Comparison of ENCODE assay signal across 8 mouse cellular contexts in genomic region chr10:116950886-116951285, GRCm38 (mm10). TPM values are rescaled to one million over a fixed set of nuclear protein-coding genes. Genes with fewer than 3 reads are reported as not detected.
DNase-seq lines count a peak whose midpoint lies in the region; ATAC-seq and TF ChIP-seq lines count a peak whose summit lies in the region.

No protein-coding gene starts in this region.

- peak overlapping the region; percentile 58 for H3K4me2 ChIP-seq in lung, embryonic 16.5 days (ENCODE audit: low read depth, low read length)
- peak overlapping the region; percentile 62 for H3K4me2 ChIP-seq in embryonic facial prominence, embryonic 12.5 days (replicated peaks)
- peak overlapping the region; percentile 92 for H3K4me2 ChIP-seq in intestine, postnatal 0 days (replicated peaks; ENCODE audit: low read depth)
- H3K4me2 ChIP-seq in neural tube, embryonic 15.5 days, result peak overlapping the region; percentile 59

- H3K27me3 ChIP-seq in lung, embryonic 16.5 days (ENCODE audit: control insufficient read depth, insufficient read depth, low read depth, low read length), result no peaks in the 10 kb centered on the region
- H3K27me3 ChIP-seq in embryonic facial prominence, embryonic 12.5 days, result no peaks in the 10 kb centered on the region
- no peaks in the 10 kb centered on the region for H3K27me3 ChIP-seq in intestine, postnatal 0 days (replicated peaks; ENCODE audit: control insufficient read depth, insufficient read depth, low read length)
- no peaks in the 10 kb centered on the region for H3K27me3 ChIP-seq in neural tube, embryonic 15.5 days (replicated peaks)

- peaks cover 3% of the 10 kb centered on the region; the same call in 1 of the 2 replicates for H3K36me3 ChIP-seq in lung, embryonic 16.5 days (ENCODE audit: control insufficient read depth, insufficient read depth, low read length)
- H3K36me3 ChIP-seq in embryonic facial prominence, embryonic 12.5 days, result no peaks in the 10 kb centered on the region
- no peaks in the 10 kb centered on the region for H3K36me3 ChIP-seq in intestine, postnatal 0 days (ENCODE audit: control insufficient read depth, insufficient read depth)
- H3K36me3 ChIP-seq in neural tube, embryonic 15.5 days, result no peaks in the 10 kb centered on the region

- no peak for ATAC-seq in lung, embryonic 16.5 days (ENCODE audit: low read depth)
- ATAC-seq in embryonic facial prominence, embryonic 12.5 days (ENCODE audit: insufficient number of reproducible peaks, insufficient read depth, low FRiP score, low TSS enrichment), result no peak
- ATAC-seq in intestine, postnatal 0 days, result no peak
- no peak for ATAC-seq in neural tube, embryonic 15.5 days (ENCODE audit: low FRiP score)

- peaks cover 7% of the 10 kb centered on the region for H3K9me3 ChIP-seq in lung, embryonic 16.5 days (ENCODE audit: control insufficient read depth, low read length)
- no peaks in the 10 kb centered on the region for H3K9me3 ChIP-seq in embryonic facial prominence, embryonic 12.5 days
- H3K9me3 ChIP-seq in intestine, postnatal 0 days (ENCODE audit: control insufficient read depth), result peaks cover 4% of the 10 kb centered on the region; the same call in 1 of the 2 replicates
- 0 out of 2 replicates have a peak, but pooled peaks cover 2% of the 10 kb centered on the region for H3K9me3 ChIP-seq in neural tube, embryonic 15.5 days (replicated peaks)

- peaks cover 10% of the 10 kb centered on the region for H3K4me1 ChIP-seq in lung, embryonic 16.5 days (replicated peaks; ENCODE audit: control insufficient read depth, insufficient read depth, low read length)
- H3K4me1 ChIP-seq in embryonic facial prominence, embryonic 12.5 days, result peaks cover 6% of the 10 kb centered on the region
- no peaks in the 10 kb centered on the region for H3K4me1 ChIP-seq in intestine, postnatal 0 days (replicated peaks; ENCODE audit: control insufficient read depth, insufficient read depth, low read length)
- H3K4me1 ChIP-seq in neural tube, embryonic 15.5 days, result peaks cover 28% of the 10 kb centered on the region

- peak overlapping the region; percentile 77 for H3K4me3 ChIP-seq in lung, embryonic 16.5 days (ENCODE audit: low read length)
- H3K4me3 ChIP-seq in embryonic facial prominence, embryonic 12.5 days, result peak overlapping the region; percentile 80
- peak overlapping the region; percentile 83 for H3K4me3 ChIP-seq in intestine, postnatal 0 days (ENCODE audit: low read depth, low read length)
- peak overlapping the region; percentile 83 for H3K4me3 ChIP-seq in neural tube, embryonic 15.5 days (replicated peaks)

- no peak for TF ChIP-seq CTCF in intestine, postnatal 0 days (IDR thresholded peaks at IDR 0.05; ENCODE audit: low read depth)

- 25% methylated on average over 5 of the region's 5 CpGs for WGBS in lung, embryonic 16.5 days
- whole genome bisulfite sequencing in embryonic facial prominence, embryonic 12.5 days, result 25% methylated on average over 5 of the region's 5 CpGs
- WGBS in intestine, postnatal 0 days, result 17% methylated on average over 5 of the region's 5 CpGs
- 12% methylated on average over 5 of the region's 5 CpGs for WGBS in neural tube, embryonic 15.5 days

- no peak overlapping the region for H3K27ac ChIP-seq in lung, embryonic 16.5 days (ENCODE audit: low read length)
- H3K27ac ChIP-seq in embryonic facial prominence, embryonic 12.5 days, result no peak overlapping the region
- no peak overlapping the region for H3K27ac ChIP-seq in intestine, postnatal 0 days (ENCODE audit: low read depth, low read length)
- no peak overlapping the region for H3K27ac ChIP-seq in neural tube, embryonic 15.5 days (replicated peaks)

- DNase-seq in lung, adult 18-20 months, result no peak
- DNase-seq in adrenal gland, postnatal 4 days (ENCODE audit: low spot score in 2 of 2), result no peak
- no peak for DNase-seq in urinary bladder, postnatal 25 days (ENCODE audit: low spot score)
- DNase-seq in adrenal gland, postnatal 10 days, result no peak

- peak overlapping the region; percentile 44; the same call in 1 of the 2 replicates for H3K9ac ChIP-seq in lung, embryonic 16.5 days (ENCODE audit: low read length)
- H3K9ac ChIP-seq in embryonic facial prominence, embryonic 12.5 days, result no peak overlapping the region
- no peak overlapping the region for H3K9ac ChIP-seq in intestine, postnatal 0 days (ENCODE audit: low read depth, low read length)
- 0 out of 2 replicates have a peak overlapping the region, but pooled peaks have one; percentile 10 for H3K9ac ChIP-seq in neural tube, embryonic 15.5 days (replicated peaks)

RNA-seq across cellular contexts. Expression of gene Rab3ip, which starts 0.3 kb away (rescaled TPM):
- 31.6 and 33.8 TPM in 2 replicates for polyA plus RNA-seq in lung, embryonic 16.5 days (2015; fragmentation: Nextera tagmentation; extraction: Ambion mirVana)
- polyA plus RNA-seq in embryonic facial prominence, embryonic 12.5 days (2016; fragmentation: Nextera tagmentation; extraction: Ambion mirVana), result 36.8 TPM in 2 replicates
- 20.9 and 21.9 TPM in 2 replicates for polyA plus RNA-seq in intestine, postnatal 0 days (2015; fragmentation: Nextera tagmentation; extraction: Ambion mirVana)
- 49.3 and 54.6 TPM in 2 replicates for polyA plus RNA-seq in neural tube, embryonic 15.5 days (2015; fragmentation: Nextera tagmentation; extraction: Ambion mirVana)
- total RNA-seq in adrenal gland, postnatal 4 days (2021), result 10 to 100 TPM; 37.1 to 53.9 TPM
- total RNA-seq in adrenal gland, postnatal 10 days (2021), result 10 to 100 TPM; 41.3 to 49.3 TPM

RNA-seq across cellular contexts. Expression of gene Gm10271, which starts 21.5 kb away (rescaled TPM):
- not detected in 2 replicates for polyA plus RNA-seq in lung, embryonic 16.5 days (2015; fragmentation: Nextera tagmentation; extraction: Ambion mirVana)
- polyA plus RNA-seq in embryonic facial prominence, embryonic 12.5 days (2016; fragmentation: Nextera tagmentation; extraction: Ambion mirVana), result not detected in 2 replicates
- polyA plus RNA-seq in intestine, postnatal 0 days (2015; fragmentation: Nextera tagmentation; extraction: Ambion mirVana), result not detected in 2 replicates
- not detected in 2 replicates for polyA plus RNA-seq in neural tube, embryonic 15.5 days (2015; fragmentation: Nextera tagmentation; extraction: Ambion mirVana)
- total RNA-seq in adrenal gland, postnatal 4 days (2021), result not detected
- not detected for total RNA-seq in adrenal gland, postnatal 10 days (2021)

RNA-seq across cellular contexts. Expression of gene Best3, which starts 35.2 kb away (rescaled TPM):
- 0.15 and 0.21 TPM in 2 replicates for polyA plus RNA-seq in lung, embryonic 16.5 days (2015; fragmentation: Nextera tagmentation; extraction: Ambion mirVana)
- polyA plus RNA-seq in embryonic facial prominence, embryonic 12.5 days (2016; fragmentation: Nextera tagmentation; extraction: Ambion mirVana), result 0.56 and 0.59 TPM in 2 replicates
- not detected in 2 replicates for polyA plus RNA-seq in intestine, postnatal 0 days (2015; fragmentation: Nextera tagmentation; extraction: Ambion mirVana)
- polyA plus RNA-seq in neural tube, embryonic 15.5 days (2015; fragmentation: Nextera tagmentation; extraction: Ambion mirVana), result 0.10 and 0.14 TPM in 2 replicates
- total RNA-seq in adrenal gland, postnatal 4 days (2021), result under 1 TPM; 0.56 to 0.81 TPM
- under 1 TPM; 0.48 to 0.70 TPM for total RNA-seq in adrenal gland, postnatal 10 days (2021)

RNA-seq across cellular contexts. Expression of gene Myrfl, which starts 54.2 kb away (rescaled TPM):
- 0.08 TPM in 1 of 2 replicates, not detected in the other for polyA plus RNA-seq in lung, embryonic 16.5 days (2015; fragmentation: Nextera tagmentation; extraction: Ambion mirVana)
- polyA plus RNA-seq in embryonic facial prominence, embryonic 12.5 days (2016; fragmentation: Nextera tagmentation; extraction: Ambion mirVana), result 0.18 TPM in 2 replicates
- polyA plus RNA-seq in intestine, postnatal 0 days (2015; fragmentation: Nextera tagmentation; extraction: Ambion mirVana), result 7.3 and 9.5 TPM in 2 replicates
- 0.27 TPM in 1 of 2 replicates, not detected in the other for polyA plus RNA-seq in neural tube, embryonic 15.5 days (2015; fragmentation: Nextera tagmentation; extraction: Ambion mirVana)
- under 1 TPM; 0.17 to 0.37 TPM for total RNA-seq in adrenal gland, postnatal 4 days (2021)
- under 1 TPM; 0.12 to 0.39 TPM for total RNA-seq in adrenal gland, postnatal 10 days (2021)

Comparison
In these comparisons a context has a peak if more than half of its experiments do, and no peak if none do; other contexts are left out.
1. H3K9ac ChIP-seq: peak in lung, embryonic 16.5 days (single experiment) and neural tube, embryonic 15.5 days (single experiment); none in embryonic facial prominence, embryonic 12.5 days (single experiment) and intestine, postnatal 0 days (single experiment).
2. Peak in every context shown above with its lines, with median percentiles within 50 percentile points of each other: H3K4me2 ChIP-seq and H3K4me3 ChIP-seq.